Mouse (Mus musculus) thymus, postnatal 10 days (tissue): ENCODE measurements around the gene 1700008O03Rik.

Experiments used
- DNase-seq, 2 experiments: peaks; one replicate each; pipeline ENCODE4 v3.0.0; 2021; ENCODE audit warnings: low spot score in 2 of 2

1700008O03Rik gene

GRCm38 (mm10) chr7:44375793-44376192, 9.8 kb downstream of the 1700008O03Rik start:
- DNase-seq = no peak

- no peak for DNase-seq
Measured at GRCm38 (mm10) chr7:44375207-44375606, 10.4 kb downstream of the 1700008O03Rik start.

GRCm38 (mm10) chr7:44374756-44375155, 10.9 kb downstream of the 1700008O03Rik start:
- DNase-seq = no peak

GRCm38 (mm10) chr7:44373889-44374652, 11.5 kb downstream of the 1700008O03Rik start:
- DNase-seq = peak in 1 of 2 experiments; percentile 46

GRCm38 (mm10) chr7:44373460-44373859, 12.2 kb downstream of the 1700008O03Rik start:
- no peak for DNase-seq

- no peak for DNase-seq
Measured at GRCm38 (mm10) chr7:44372678-44373077, 12.9 kb downstream of the 1700008O03Rik start.

GRCm38 (mm10) chr7:44360792-44361301, 24.8 kb downstream of the 1700008O03Rik start:
- no peak for DNase-seq

- peak; percentile 78 to 84 for DNase-seq
Measured at GRCm38 (mm10) chr7:44359908-44360672, 25.5 kb downstream of the 1700008O03Rik start.

- DNase-seq = no peak
Measured at GRCm38 (mm10) chr7:44358886-44359654, 26.6 kb downstream of the 1700008O03Rik start.

- DNase-seq = no peak
Measured at GRCm38 (mm10) chr7:44358012-44358411, 27.6 kb downstream of the 1700008O03Rik start.

- no peak for DNase-seq
Measured at GRCm38 (mm10) chr7:44357531-44357930, 28.1 kb downstream of the 1700008O03Rik start.

GRCm38 (mm10) chr7:44356590-44357481, 28.8 kb downstream of the 1700008O03Rik start:
- DNase-seq = no peak

- no peak for DNase-seq
Measured at GRCm38 (mm10) chr7:44355411-44355810, 30.2 kb downstream of the 1700008O03Rik start.

GRCm38 (mm10) chr7:44353601-44354340, 31.8 kb downstream of the 1700008O03Rik start:
- DNase-seq = no peak

GRCm38 (mm10) chr7:44352750-44353600, 32.6 kb downstream of the 1700008O03Rik start:
- DNase-seq = no peak

GRCm38 (mm10) chr7:44351881-44352749, 33.5 kb downstream of the 1700008O03Rik start:
- DNase-seq = no peak

- peak in 1 of 2 experiments; percentile 60 for DNase-seq
Measured at GRCm38 (mm10) chr7:44350957-44351711, 34.5 kb downstream of the 1700008O03Rik start.
